Mouse (Mus musculus) hindbrain, postnatal 0 days (tissue): ENCODE measurements at regions not wholly inside any gene's neighbourhood (a gene's known extent, or its start where the extent isn't known, plus 50 kb on each side); places are given as distances from the start of the nearest gene placed in this dataset.

Experiments
- ATAC-seq: fragments of 200-750 bp; cut with Nextera tagmentation; 2 replicates; pipeline ENCODE4 v1.8.0; 2017; ENCODE audit warnings: mild to moderate bottlenecking, moderate TSS enrichment, moderate library complexity
- DNase-seq: peaks from one replicate; pipeline ENCODE4 v3.0.0-alpha.2; 2015; ENCODE audit warnings: low spot score
- H3K27ac ChIP-seq: fragments of 300-500 bp; sonication (generic); 2 replicates; pipeline ENCODE4 v1.5.1; 2014; ENCODE audit warnings: mild to moderate bottlenecking
- H3K27me3 ChIP-seq: fragments of 300-500 bp; sonication (generic); 2 replicates; pipeline ENCODE4 v1.6.1; 2014; ENCODE audit warnings: low read length, mixed read lengths; ENCODE audit not compliant: insufficient read depth
- H3K36me3 ChIP-seq: fragments of 300-500 bp; sonication (generic); 2 replicates; pipeline ENCODE4 v1.6.1; 2014; ENCODE audit warnings: low read length, mixed read lengths; ENCODE audit not compliant: insufficient read depth
- H3K4me1 ChIP-seq: fragments of 300-500 bp; sonication (generic); 2 replicates; pipeline ENCODE4 v1.6.1; 2014; ENCODE audit warnings: antibody characterized with exemption, low read length, mixed read lengths; ENCODE audit not compliant: insufficient read depth
- H3K4me2 ChIP-seq: fragments of 300-500 bp; sonication (generic); 2 replicates; pipeline ENCODE4 v1.6.1; 2014; ENCODE audit warnings: low read depth, mild to moderate bottlenecking, low read length, moderate library complexity, mixed read lengths
- H3K4me3 ChIP-seq: fragments of 300-500 bp; sonication (generic); 2 replicates; pipeline ENCODE4 v1.5.1; 2014; ENCODE audit warnings: low read length
- H3K9ac ChIP-seq: fragments of 300-500 bp; sonication (generic); replicated peaks from 2 replicates; pipeline ENCODE4 v1.6.1; 2014; ENCODE audit warnings: mild to moderate bottlenecking, low read length, moderate library complexity, mixed read lengths
- H3K9me3 ChIP-seq: fragments of 300-500 bp; sonication (generic); 2 replicates; pipeline ENCODE4 v1.6.1; 2016; ENCODE audit warnings: low read length, mixed read lengths
- CTCF ChIP-seq: IDR thresholded peaks from 2 replicates; pipeline ENCODE4 v1.5.1; 2016; ENCODE audit warnings: antibody characterized with exemption, control low read depth, low read depth
- WGBS: fragments of 180-500 bp; shearing (Covaris S2); extraction: QIAGEN DNeasy Blood & Tissue Kit; methylation state at CpG from one replicate; pipeline ENCODE4 v1.1.7; 2014; 5-methylcytosine and 5-hydroxymethylcytosine counted together

DNA sequence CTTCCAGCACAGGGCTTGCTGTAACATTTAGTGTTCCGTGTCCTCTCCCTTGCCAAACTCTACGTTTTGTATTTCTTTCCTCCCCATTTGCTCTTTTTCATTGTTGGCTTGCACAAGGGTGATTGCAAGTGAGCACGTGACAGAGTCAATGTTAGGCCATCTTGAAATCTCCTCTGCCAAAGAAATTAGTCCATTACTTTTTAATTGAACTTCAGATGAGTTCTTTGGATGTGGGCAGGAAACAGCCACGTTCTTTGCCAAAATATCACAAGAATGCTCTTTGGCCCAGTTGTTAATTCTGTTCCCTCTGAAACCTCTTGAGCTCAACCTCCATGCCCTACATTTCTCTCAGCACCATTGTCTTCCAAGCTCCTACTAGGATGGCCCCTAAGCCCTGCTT lies 253.2 kb upstream of the Msx2 start:
- no peak for TF ChIP-seq CTCF
- Histone ChIP-seq H3K4me1 (no peaks in the 10 kb centered on the region), H3K27ac (no peak overlapping the region), H3K36me3 (no peaks in the 10 kb centered on the region), H3K4me3 (no peak overlapping the region), H3K27me3 (no peaks in the 10 kb centered on the region), H3K9ac (no peak overlapping the region), H3K9me3 (no peaks in the 10 kb centered on the region), H3K4me2 (no peak overlapping the region)
- ATAC-seq (no peak), DNase-seq (no peak)
- WGBS, result 84% methylated on average over 4 of the region's 4 CpGs

- H3K4me3 ChIP-seq, result no peak overlapping the region
- peaks cover 3% of the 10 kb centered on the region; the same call in 1 of the 2 replicates for H3K27me3 ChIP-seq
- H3K27ac ChIP-seq, result no peak overlapping the region
- DNase-seq (no peak), ATAC-seq (no peak)
- 29% methylated on average over 6 of the region's 6 CpGs for WGBS
- H3K4me2 ChIP-seq, result no peak overlapping the region
- no peaks in the 10 kb centered on the region for H3K9me3 ChIP-seq
- TF ChIP-seq CTCF, result no peak
- H3K36me3 ChIP-seq, result no peaks in the 10 kb centered on the region
- no peaks in the 10 kb centered on the region for H3K4me1 ChIP-seq
- H3K9ac ChIP-seq, result no peak overlapping the region
Measured at GRCm38 (mm10) chr13:53722881-53723280, 250.0 kb upstream of the Msx2 start.

- Histone ChIP-seq H3K27me3 (peaks cover 3% of the 10 kb centered on the region; the same call in 1 of the 2 replicates), H3K4me2 (no peak overlapping the region), H3K4me3 (no peak overlapping the region), H3K27ac (no peak overlapping the region), H3K9ac (no peak overlapping the region), H3K36me3 (no peaks in the 10 kb centered on the region), H3K9me3 (no peaks in the 10 kb centered on the region), H3K4me1 (no peaks in the 10 kb centered on the region)
- 51% methylated on average over 9 of the region's 9 CpGs for WGBS
- no peak for DNase-seq
- TF ChIP-seq CTCF, result no peak
- ATAC-seq, result no peak
Measured at GRCm38 (mm10) chr13:53721038-53721463, 248.2 kb upstream of the Msx2 start.

DNA sequence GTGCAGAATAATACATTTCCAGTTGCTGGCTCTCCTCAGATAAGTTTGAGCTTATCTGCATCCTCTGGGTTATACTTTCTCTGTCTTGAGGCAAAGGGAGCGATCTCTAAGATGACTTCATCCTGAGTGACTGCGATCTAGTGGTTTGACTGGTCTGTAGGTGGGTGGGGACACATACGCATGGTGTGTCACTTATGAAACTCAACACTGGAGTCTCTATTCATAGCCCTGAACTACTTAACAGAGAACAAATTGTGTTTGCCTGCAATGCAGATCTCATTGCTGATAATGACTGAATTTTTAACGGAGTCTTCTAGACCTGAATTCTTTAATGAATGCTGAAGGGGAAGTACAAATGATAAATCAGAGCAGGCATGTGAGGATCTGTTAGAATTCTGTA lies 244.7 kb upstream of the Msx2 start:
- ATAC-seq, result no peak
- DNase-seq, result no peak

GRCm38 (mm10) chr13:53717086-53717485 lies 244.2 kb upstream of the Msx2 start:
- peaks cover 3% of the 10 kb centered on the region; the same call in 1 of the 2 replicates for H3K27me3 ChIP-seq
- DNase-seq (peak; percentile 72), ATAC-seq (no peak)
- H3K4me3 ChIP-seq, result no peak overlapping the region
- H3K36me3 ChIP-seq, result no peaks in the 10 kb centered on the region
- no peaks in the 10 kb centered on the region for H3K9me3 ChIP-seq
- no peaks in the 10 kb centered on the region for H3K4me1 ChIP-seq
- TF ChIP-seq CTCF, result no peak
- H3K4me2 ChIP-seq, result no peak overlapping the region
- 62% methylated on average over 2 of the region's 2 CpGs for WGBS
- no peak overlapping the region for H3K27ac ChIP-seq
- H3K9ac ChIP-seq, result no peak overlapping the region

More for the DNA sequence above, 244.7 kb upstream of the Msx2 start:
- Histone ChIP-seq H3K9me3 (no peaks in the 10 kb centered on the region), H3K4me1 (no peaks in the 10 kb centered on the region), H3K4me2 (no peak overlapping the region), H3K36me3 (no peaks in the 10 kb centered on the region), H3K27me3 (peaks cover 3% of the 10 kb centered on the region; the same call in 1 of the 2 replicates), H3K9ac (no peak overlapping the region), H3K4me3 (no peak overlapping the region), H3K27ac (no peak overlapping the region)
- no peak for TF ChIP-seq CTCF
- 87% methylated on average over 4 of the region's 4 CpGs for WGBS

DNA sequence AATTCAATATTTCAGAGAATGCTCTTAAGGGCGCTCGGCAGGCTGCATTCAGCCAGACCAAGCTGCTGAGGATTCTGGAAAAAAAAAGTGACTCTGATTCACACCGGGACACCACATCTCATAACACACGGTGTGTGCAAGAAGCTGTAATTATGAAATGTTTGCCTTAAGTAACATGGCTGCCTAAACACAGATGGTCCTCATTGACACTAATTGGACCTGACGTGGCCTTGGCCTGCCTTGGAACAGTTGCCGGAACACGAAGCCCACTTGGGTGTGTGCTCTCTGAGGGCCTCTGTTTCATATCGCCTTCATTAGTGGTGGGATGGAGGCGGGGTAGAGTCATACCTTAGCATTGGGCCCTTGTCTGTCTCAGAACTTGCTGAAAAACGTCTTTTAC lies 236.2 kb upstream of the Msx2 start:
- no peaks in the 10 kb centered on the region for H3K36me3 ChIP-seq
- H3K9ac ChIP-seq, result no peak overlapping the region
- WGBS, result 62% methylated on average over 10 of the region's 10 CpGs
- H3K4me3 ChIP-seq, result no peak overlapping the region
- no peaks in the 10 kb centered on the region for H3K4me1 ChIP-seq
- no peak overlapping the region for H3K4me2 ChIP-seq
- no peaks in the 10 kb centered on the region for H3K9me3 ChIP-seq
- H3K27me3 ChIP-seq, result no peaks in the 10 kb centered on the region
- ATAC-seq, result no peak
- no peak for TF ChIP-seq CTCF
- DNase-seq, result peak; percentile 67
- H3K27ac ChIP-seq, result no peak overlapping the region

DNA sequence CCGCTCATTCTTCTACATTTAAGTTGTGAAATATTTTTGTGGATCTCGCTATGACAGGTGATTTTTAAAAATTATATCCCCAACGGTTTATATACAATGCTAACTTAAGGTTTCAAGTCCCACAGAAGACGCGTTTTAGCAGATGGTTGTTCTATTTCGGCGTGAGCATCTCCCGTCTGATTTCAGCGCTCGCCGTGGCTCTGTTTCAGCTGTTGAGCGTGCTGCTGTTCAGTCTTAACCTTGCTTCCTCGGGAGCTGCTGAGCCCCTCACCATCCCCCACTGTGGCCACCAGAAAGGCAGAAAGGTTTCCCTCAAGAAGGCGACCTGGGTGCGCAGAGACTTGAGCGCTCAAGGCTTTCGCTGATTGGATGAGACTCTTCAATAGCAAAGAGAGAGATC lies 234.7 kb upstream of the Msx2 start:
- TF ChIP-seq CTCF, result no peak
- no peaks in the 10 kb centered on the region for H3K9me3 ChIP-seq
- WGBS, result 82% methylated on average over 17 of the region's 17 CpGs

More for the DNA sequence above, 234.7 kb upstream of the Msx2 start:
- no peaks in the 10 kb centered on the region for H3K4me1 ChIP-seq
- H3K27ac ChIP-seq, result no peak overlapping the region
- no peak for DNase-seq
- no peak overlapping the region for H3K4me2 ChIP-seq
- H3K4me3 ChIP-seq, result no peak overlapping the region
- no peaks in the 10 kb centered on the region for H3K36me3 ChIP-seq
- no peaks in the 10 kb centered on the region for H3K27me3 ChIP-seq
- ATAC-seq, result no peak
- H3K9ac ChIP-seq, result no peak overlapping the region
